Mouse (Mus musculus) megakaryocyte progenitor cell, adult 5-6 weeks (primary cell): ENCODE measurements around the gene Trrap. TPM values are rescaled to one million over a fixed set of nuclear protein-coding genes. Genes with fewer than 3 reads are reported as not detected.
A peak's percentile ranks its signal among the peaks of the same experiment; 100 is the strongest.
"Not testable (repeated sequence)": the region's sequence is repeated elsewhere in the genome, so short reads cannot be mapped to it uniquely, and the experiment has no call there.

ENCODE experiments used
- ATAC-seq: replicated peaks from 2 replicates; pipeline ENCODE4 v1.8.0; 2016; ENCODE audit warnings: mild to moderate bottlenecking, moderate TSS enrichment, inconsistent platforms; ENCODE audit not compliant: poor library complexity
- total RNA-seq, 2 experiments: library from RNA; stranded (forward) in 1 of 2; stranded (reverse) in 1 of 2; fragments of 157-497, 149-512 nt in 1 of 2; fragments of 200-1000 nt in 1 of 2; gene quantifications; 2 replicates each; pipeline versions ENCODE4 v1.2.3 to v1.2.4; 2015 to 2017

The Trrap gene
- total RNA-seq (2015) (67.1 and 67.3 TPM in 2 replicates), total RNA-seq (2017) (36.7 and 39.7 TPM in 2 replicates)

DNA sequence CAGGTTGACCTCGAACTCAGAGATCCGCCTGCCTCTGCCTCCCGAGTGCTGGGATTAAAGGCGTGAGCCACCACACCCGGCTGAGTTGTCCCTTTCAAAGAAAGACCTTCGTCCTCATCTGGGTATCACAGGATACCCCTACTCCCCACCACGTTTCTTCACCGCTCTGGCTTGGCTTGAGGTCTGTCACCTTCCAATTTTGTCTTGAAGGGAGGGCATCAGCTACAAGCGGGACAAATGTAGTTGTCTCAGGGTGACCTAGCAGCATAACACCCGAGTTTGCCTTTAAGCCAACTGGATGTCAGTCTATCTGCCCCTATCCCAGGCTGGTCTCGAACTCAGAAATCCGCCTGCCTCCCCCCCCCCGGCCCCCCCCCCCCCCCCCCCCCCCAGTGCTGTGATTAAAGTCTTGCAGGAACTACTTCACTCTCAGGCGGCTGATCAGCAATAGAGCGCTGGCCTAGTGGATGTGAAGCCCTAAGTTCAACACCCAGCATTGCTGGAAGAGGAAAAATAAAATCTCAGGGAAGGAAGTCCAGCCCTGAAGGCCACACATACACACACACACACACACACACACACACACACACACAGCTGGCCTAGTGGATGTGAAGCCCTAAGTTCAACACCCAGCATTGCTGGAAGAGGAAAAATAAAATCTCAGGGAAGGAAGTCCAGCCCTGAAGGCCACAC lies at the start of gene Trrap:
Gene Trrap (plus strand): TSS at position 627 of the 693 bp plus-strand sequence.
- ATAC-seq, result not testable (repeated sequence)

DNA sequence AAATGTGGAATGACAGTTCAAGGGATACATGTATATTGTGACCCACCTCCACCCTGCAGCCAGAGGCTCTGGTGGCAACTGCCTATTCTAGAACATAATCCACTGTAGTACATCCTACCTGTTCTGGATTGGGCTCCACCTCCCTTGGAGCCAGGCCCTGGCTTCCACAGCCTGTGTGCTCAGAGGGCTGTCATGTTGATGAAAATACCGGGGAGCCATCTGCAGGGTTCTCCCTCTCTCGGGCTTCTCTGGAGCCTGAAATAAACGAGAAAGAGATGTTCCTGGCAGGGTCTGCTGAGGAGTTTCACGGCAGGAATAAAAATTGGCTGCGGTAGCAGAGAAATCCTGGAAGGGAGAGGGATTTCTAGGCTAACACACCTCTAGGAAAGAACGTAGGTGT lies 47.8 kb upstream of the Trrap start:
- ATAC-seq, result no peak

DNA sequence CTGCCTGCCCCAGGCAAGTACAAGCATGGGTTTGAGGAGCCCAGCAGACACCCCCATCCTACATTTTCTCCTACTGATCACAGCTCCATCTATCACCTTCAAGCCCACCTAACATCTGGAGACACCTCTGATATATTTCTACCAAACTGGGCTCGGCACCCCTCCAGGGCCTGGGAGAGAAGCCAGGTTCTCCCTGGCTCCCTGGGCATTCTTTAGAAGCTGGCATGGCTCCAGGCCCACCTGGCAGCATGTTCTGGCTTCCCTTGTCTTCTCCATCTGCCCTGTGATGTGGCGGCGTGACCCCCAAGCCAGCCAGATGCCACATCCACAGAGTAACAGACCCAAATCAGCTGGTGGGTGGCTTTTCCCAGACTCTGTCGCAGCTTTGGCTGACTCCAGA lies 47.3 kb upstream of the Trrap start:
- ATAC-seq, result no peak

DNA sequence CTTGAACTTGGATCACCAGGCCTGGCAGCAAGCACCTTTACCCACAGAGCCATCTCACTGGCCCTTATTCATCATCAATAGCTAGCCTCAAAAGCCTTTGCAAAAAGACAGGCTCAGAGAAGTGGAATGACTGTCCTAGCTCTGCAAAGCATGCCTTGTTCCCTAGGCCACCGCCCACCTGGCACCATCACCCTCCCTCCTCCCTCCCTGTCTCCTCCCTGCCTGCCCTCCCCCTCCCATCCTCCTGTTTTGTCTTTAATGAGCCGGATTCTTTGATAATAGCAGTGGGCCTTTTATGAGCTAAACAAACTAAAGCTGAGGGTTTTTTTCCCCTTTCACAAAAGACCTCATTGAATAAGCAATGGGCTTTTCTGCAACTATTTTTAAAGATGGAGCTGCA lies 42.6 kb upstream of the Trrap start:
- ATAC-seq, result no peak

DNA sequence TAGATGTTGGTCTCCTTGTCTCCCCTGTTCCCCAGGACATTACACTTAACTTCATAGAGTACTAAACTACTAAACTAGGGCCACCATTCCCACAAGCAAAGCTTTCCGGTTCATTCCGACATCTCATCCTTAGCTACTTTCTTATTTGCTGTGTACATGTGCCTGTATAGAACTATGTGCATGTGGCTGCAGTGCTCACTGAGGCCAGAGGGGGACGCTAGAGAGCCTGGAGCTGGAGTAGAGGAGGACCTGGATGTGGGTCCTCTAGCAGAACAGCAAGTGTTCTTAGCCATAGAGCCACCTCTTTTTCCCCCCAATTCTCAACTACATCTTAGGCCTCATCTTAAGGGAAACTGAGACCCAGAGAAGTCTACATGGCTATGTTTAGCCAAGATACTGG lies 42.0 kb upstream of the Trrap start:
- no peak for ATAC-seq

DNA sequence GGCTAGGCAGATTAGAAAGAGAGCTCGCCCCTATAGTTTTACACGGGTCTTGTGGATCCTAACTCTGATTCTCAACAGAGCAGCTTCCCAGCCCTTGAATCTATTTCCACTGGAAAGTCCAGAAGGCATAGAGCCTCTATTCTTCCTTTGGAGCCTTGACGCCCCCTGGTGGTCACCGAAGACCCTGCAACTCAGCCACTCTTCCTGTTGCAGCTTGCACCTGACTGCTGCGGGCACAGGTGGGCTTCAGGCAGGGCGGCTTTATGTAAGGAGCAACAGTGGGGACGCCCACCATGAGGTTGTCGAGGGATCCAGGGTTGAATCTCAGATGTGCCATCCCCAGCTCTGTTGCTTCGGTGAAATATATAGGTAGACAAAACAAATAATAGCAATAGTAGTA lies 40.4 kb upstream of the Trrap start:
- peak; percentile 66 for ATAC-seq

DNA sequence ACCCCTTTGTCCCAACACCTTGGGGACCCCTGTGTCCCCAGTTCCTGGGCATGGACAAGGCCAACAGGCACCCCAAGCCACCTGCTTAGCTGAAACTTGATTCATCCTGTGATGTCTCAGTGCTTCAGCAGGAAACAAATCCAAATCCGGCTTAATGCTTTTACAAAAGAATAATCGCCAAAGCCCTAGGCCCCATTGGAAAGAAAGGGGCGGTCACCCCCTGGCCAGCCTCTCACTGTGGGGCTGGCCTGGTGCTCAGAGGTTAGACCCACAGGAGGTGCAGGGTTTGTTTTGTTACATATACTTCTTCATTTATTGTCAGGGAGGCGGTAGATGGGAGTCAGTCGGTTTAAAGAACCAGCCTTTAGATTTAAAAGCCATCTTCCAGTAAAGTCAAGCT lies 39.3 kb upstream of the Trrap start:
- ATAC-seq, result no peak

DNA sequence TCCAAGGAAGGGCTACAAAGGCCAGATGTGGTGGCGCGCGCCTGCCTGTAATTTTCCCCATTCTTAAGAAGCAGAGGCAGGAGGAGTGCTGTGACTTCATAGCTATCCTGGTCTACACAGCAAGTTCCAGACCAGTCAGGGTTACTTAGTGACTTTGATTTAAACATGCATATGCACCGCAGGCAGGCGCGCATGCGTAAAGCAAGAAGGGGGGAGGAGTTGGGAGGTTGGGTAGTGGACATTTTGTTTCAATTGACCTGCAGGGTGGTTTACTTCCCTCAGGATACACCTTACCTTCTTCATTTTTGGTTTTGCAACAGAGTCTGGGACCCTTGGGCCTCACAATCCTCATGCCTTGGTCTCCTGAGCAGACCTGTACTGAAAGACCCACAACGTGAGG lies 38.3 kb upstream of the Trrap start:
- ATAC-seq, result no peak

DNA sequence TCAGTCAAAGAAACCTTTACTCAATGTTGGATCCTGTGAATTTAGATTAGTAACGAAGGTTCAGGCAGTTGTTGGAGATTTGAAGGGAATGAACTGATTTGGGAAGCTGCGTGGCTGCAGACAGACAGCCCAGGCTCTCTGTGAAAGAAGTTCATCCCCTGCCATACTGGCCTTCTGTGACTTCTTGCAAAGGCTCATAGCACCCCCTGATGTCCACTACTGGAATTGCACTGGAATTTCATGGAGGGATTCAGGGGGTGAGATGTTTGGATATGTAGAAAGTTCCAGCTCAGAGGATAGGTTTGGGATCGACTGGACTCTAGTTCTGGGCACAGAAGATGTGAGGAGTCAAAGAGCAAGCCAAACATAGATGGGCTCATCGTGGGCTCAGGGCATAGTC lies 33.6 kb upstream of the Trrap start:
- peak; percentile 64 for ATAC-seq

DNA sequence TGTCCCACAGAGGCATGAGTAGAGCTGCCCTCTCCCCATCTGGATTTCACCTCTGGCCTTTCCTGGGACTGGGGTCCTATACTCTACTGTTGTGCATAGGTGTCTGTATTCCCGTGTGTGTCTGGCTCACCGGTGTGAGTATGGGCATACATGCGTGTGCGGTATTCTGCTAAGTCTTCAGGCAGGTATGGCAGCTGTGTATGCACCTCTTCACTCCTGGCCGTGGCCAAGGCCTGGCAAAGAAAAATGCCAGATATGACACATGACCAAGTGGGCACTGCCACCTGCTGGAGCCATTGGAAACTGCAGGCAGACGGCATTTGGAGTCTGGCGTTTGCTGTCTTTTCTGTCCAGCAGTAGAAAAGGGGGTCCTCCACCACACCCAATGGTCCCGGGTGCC lies 32.6 kb upstream of the Trrap start:
- ATAC-seq, result peak; percentile 91

DNA sequence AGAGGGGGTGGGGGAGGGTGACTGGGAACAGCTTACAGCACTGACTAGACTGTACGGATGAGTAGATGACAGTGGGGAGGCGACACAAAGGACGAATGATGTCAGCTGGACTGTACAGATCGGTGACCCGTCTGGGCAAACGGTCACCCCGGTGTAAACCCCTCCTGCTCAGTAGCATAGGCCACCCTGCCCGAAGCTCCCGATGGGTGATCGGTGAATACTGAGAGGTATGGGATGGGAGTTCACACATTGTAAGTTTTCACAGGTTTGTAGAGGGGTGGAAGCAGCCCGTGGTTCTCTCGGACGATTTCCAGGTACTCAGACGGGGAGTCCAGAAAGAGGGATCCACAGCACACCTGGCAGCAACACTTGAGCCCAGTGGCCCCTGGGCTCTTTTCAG lies 30.4 kb upstream of the Trrap start:
- ATAC-seq, result no peak

DNA sequence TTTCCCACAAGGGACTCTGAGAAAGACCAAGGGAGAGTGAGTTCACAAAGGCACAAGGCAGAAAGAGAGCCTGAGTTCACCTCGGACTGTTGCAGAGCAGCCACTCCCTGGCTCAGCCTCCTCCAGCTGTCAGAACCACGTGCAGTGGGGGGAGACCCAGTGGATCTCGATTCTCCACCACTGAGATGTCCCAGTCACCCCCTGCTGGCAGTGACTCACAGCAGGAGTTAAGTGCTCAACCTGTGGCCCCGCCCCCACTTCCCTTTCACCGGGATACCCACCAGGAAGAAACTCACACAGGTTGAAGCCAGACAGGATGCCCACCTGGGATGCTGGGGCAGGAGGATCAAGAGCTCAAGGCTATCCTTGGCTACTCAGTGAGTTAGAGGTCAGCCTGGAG lies 15.1 kb upstream of the Trrap start:
- ATAC-seq, result peak; percentile 65; the same call in 1 of the 2 replicates

DNA sequence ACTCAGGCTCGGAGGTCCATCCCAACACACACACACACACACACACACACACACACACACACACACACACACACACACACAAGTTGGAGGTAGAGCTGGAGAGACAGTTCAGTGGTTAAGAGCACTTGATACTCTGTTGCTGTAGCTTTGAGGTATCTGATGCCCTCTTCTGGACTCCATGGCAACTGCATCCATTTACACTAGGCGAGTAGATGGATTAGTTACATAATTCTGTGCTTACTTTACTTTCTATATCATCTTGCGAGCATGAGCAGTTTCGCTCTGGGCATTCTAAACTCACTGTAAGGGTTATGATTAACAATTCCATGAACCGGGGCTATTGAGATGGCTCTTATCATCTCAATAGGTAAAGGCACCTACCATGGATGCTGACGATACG lies 14.5 kb upstream of the Trrap start:
- ATAC-seq, result peak; percentile 95

DNA sequence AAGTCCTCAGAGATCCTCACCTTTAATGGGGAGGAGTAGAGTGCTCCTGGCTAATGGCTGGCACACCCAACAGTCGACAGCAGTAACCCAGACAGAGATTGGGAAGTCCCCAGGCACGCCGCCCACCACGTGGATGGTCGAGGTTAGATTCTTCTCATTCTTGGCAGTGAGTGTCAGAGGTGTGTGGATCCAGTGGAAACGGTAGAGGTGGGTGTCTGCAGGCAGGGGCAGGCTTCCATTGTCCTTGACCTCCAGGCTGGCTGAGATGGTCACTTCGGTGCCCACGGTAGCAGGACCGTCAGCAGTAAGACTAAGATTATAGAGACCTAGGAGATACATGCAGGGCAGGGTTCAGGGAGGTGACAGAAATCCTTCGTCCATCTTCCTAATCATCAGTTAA lies 12.3 kb upstream of the Trrap start:
- ATAC-seq, result no peak

DNA sequence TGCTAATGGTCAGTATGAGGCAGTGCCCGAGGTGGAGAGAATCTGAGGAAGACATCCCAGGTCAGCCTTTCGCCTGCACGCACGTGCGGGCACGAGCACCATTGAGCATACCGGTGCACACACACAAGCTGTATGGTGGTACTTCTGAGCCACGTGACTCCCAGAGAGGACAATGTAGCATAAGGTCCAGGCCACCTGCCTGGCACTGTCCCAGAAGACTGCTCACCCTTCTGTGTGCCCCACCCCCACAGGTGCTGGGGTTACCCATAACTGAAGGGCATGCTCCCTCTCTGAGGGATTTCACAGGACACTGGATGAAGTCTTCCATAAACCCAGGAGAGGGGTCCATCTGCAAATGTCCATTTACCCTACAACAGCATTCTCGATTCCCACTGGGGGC lies 10.1 kb upstream of the Trrap start:
- no peak for ATAC-seq

DNA sequence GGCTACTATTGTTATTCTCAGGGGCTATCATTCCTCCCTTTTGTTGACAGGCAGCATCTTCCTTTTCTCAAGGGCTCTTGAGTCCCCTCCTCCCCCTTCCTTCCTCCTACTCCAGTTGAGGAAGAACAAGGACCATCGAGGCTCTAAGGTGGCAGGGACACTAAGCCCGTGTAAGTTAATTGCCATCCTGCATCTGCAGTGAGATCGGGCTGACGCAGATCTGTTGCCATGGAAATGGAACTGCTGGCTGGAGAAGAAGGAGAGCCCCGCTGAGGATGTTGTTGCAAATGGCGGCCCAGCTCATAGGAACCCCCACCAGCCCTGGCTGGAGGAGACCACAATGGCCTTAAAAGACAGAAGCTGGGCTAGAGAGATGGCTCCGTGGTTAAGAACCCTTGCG lies 9.1 kb upstream of the Trrap start:
- no peak for ATAC-seq

DNA sequence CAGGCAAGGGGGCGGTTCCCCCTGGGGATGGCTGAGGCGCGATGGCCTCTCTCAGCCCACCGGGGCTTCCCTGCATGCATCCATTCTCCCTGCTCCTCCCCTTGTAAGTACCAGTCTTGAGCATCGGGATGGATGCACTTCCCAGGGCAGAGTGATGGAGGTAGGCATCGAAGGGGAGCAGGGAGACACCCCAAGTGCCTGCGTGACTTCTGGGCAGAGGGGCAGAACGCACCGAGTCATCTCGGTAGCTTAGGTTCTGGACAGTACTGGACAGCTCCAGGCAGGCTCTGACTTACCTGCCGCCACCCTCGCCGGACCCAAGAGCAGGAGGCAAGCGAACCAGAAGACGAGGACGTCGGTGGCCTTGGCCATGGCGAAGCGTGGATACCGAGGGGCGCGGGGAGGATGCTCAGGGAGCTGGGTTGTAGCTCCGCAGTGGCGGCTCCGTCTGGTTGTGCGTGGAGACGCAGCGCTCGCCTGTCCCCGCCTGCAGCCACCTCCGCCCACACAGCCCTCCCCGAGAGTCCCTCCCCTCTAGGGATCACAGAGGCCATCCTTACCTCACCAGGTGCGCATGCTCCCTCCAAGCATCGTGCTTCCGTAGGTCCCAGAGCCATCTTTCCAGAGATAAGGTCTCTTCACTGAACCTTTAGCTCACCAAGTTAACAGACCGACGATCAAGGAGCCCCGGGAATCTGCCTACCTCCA lies 6.2 kb upstream of the Trrap start, which contains the start of gene Tmem130:
Gene Tmem130 (minus strand): TSS at position 658 of the 708 bp plus-strand sequence.
- ATAC-seq, result 0 out of 2 replicates have a peak, but pooled peaks have one; percentile 52

DNA sequence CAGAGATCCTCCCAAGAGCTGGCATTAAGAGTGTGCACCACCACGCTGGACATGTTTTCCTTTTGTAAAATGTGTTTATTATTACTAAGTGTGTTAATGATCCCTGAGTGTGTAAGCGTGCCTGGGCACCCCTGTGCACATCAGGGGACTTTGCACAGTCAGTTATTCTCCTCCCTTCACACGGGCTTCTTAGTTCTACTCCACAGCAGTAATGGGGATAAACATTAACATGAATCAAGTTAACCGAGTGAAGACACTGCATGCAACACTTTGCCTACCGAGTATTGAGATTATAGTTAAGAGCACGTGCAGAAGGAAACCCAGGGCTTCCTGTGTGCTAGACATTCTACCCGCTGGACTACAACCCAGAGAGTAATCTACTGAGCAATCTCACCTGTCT lies 1.5 kb upstream of the Trrap start:
- no peak for ATAC-seq

DNA sequence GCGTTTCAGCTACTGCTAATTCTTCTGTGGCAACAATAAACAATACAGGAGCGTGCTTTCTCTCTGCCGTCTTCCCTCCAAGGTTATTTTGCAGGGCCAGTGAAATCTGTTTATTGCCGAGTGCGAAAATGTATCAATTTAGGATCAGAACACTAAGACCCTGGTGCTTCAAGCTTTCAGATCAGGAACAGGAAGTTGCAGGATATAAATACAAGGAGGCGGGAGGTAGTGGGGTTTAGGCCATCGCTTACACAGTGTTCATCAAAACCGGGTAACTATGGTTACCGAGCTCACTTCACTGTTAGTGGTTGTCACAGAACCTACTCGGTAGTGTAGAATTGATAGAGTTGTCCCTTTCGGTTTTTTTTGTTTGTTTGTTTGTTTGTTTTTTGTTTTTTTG lies 886 bp upstream of the Trrap start:
- ATAC-seq, result no peak

DNA sequence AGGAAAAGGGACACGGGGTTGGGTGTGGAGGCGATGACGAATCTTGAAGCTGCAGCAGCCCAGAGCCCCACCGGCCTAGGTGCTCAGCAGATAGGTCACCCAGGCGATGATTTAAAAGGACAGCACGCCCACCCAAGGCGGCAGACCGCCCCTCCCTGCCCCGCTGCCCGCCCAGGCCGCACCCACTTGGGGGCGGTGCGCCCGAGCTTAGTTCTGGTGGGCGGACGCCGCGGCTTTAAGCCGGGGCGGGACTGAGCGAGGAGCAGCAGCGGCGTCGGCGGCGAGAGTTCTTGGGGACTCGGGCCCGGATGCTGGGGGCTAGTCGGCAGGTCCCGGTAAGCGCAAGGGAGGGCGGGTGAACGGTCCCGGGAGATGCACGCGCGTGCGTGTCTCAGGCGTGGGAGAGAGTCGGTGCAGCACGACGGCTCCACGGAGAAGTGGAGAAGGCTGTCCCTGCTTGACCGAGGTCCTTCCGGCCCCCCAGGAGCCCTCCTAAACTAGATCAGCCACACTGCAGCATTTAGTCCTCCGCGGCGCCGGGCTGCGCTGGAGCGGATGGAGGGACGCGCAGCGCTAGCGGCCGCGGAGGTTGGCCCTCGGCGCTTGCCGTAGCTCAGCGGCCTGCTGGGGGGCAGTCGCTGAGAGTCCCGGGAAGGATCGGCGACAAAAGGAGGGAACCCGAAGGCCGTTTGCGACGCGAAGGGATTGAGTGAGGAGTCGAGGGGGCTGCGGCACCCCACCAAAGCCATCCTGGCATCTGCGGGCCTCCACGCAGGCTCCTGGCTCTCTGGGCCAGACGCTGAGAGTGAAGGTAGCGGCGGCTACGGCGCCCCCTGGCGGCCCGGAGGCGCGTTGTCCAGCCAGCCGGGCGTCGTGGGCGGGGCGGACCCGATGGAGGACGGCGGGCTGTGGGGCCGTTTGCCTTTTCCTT lies 644 bp downstream of the Trrap start:
- peak; percentile 72 for ATAC-seq

DNA sequence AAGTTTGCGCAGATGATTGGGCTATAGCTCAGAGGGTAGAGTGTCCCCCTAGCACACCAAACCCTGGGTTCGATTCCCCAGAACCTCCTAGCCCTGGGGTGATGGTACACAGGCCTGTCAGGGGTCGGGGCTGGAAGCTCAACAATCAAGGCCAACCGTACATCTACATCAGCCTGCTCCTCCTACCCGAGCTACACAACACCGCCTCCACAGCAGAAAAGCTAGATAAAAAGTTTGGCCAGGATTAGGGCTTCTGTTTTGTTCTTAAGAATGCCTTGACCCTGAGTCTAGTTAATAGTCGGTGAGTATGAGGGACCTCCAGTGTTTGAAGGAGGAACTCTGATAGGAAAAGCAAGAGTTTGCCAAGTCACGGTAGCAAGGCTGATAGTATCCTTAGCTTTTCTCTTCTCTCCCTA lies 1.5 kb downstream of the Trrap start:
- ATAC-seq, result peak; percentile 7; the same call in 1 of the 2 replicates
